In the genomic region with DNA sequence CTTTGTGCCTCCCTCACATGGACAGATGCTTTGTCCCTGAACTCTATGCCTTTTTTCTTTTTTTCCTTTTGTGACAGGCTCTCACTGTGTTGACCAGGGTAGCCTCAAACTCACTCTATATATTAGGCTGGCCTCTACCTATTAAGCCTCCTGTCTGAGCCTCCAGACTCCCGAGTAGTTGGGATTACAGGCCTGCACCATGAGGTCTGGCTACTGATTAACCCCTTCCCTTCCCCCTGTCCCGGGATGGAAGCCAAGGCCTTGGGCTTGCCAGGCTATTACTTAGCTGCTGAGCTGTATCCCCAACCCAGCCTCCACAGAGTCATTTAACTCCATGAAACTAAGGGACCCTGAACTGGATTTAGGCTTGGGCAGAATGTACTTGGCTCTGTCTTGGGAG, we compare ENCODE assay signal across 21 mouse cellular contexts. TPM values are rescaled to one million over a fixed set of nuclear protein-coding genes. Genes with fewer than 3 reads are reported as not detected.
DNase-seq lines count a peak whose midpoint lies in the region; ATAC-seq and TF ChIP-seq lines count a peak whose summit lies in the region.
"Had no signal": no experiment of that assay in that cellular context is flagged by ENCODE, and none has a peak within 500 bp of the region (broad histone marks: within the 10 kb centered on the region; RNA-seq: fewer than 3 reads in every experiment).

No protein-coding gene starts in this region.

- peak overlapping the region; percentile 78 for H3K27ac ChIP-seq in intestine, postnatal 0 days (ENCODE audit: low read depth, low read length)
- H3K27ac ChIP-seq in liver, embryonic 13.5 days = peak overlapping the region; percentile 63
- H3K27ac ChIP-seq: forebrain, embryonic 15.5 days; heart, adult 2 months; midbrain, embryonic 13.5 days; neural tube, embryonic 13.5 days had no signal

- H3K4me3 ChIP-seq in intestine, postnatal 0 days (ENCODE audit: low read depth, low read length) = no peak overlapping the region
- H3K4me3 ChIP-seq in liver, embryonic 13.5 days (replicated peaks) = no peak overlapping the region
- H3K4me3 ChIP-seq: forebrain, embryonic 15.5 days; heart, adult 2 months; midbrain, embryonic 13.5 days; neural tube, embryonic 13.5 days had no signal

- peak; percentile 50 for ATAC-seq in intestine, postnatal 0 days
- peak; percentile 47 for ATAC-seq in liver, embryonic 13.5 days (ENCODE audit: low read depth)
- ATAC-seq: forebrain, embryonic 15.5 days; midbrain, embryonic 13.5 days had no signal

- 0 out of 2 replicates have a peak, but pooled peaks cover 10% of the 10 kb centered on the region for H3K4me1 ChIP-seq in intestine, postnatal 0 days (replicated peaks; ENCODE audit: control insufficient read depth, insufficient read depth, low read length)
- peaks cover 24% of the 10 kb centered on the region for H3K4me1 ChIP-seq in liver, embryonic 13.5 days (replicated peaks)

- 0 out of 2 replicates have a peak overlapping the region, but pooled peaks have one; percentile 9 for H3K4me2 ChIP-seq in intestine, postnatal 0 days (replicated peaks; ENCODE audit: low read depth)
- H3K4me2 ChIP-seq in liver, embryonic 13.5 days = no peak overlapping the region
- H3K4me2 ChIP-seq: forebrain, embryonic 15.5 days; midbrain, embryonic 13.5 days; neural tube, embryonic 13.5 days had no signal

- WGBS in intestine, postnatal 0 days = 19% methylated on average over 2 of the region's 2 CpGs
- 56% methylated on average over 2 of the region's 2 CpGs for WGBS in liver, embryonic 13.5 days (ENCODE audit: insufficient replicate concordance)

- H3K27me3 ChIP-seq in intestine, postnatal 0 days (replicated peaks; ENCODE audit: control insufficient read depth, insufficient read depth, low read length) = no peaks in the 10 kb centered on the region
- H3K27me3 ChIP-seq in liver, embryonic 13.5 days = no peaks in the 10 kb centered on the region
- H3K27me3 ChIP-seq: forebrain, embryonic 15.5 days; midbrain, embryonic 13.5 days; neural tube, embryonic 13.5 days had no signal

- peaks cover 23% of the 10 kb centered on the region; the same call in 1 of the 2 replicates for H3K36me3 ChIP-seq in intestine, postnatal 0 days (ENCODE audit: control insufficient read depth, insufficient read depth)
- peaks cover 6% of the 10 kb centered on the region; the same call in 1 of the 2 replicates for H3K36me3 ChIP-seq in liver, embryonic 13.5 days

- DNase-seq in adipocyte (ENCODE audit: low spot score) = peak; percentile 56
- DNase-seq in kidney, postnatal 25 days = peak; percentile 85 to 92
- no peak for DNase-seq in liver, embryonic 13.5 days
- DNase-seq in lung, adult 18-20 months = no peak
- DNase-seq in embryo, embryonic 11 days = no peak
- DNase-seq in thymus, postnatal 25 days = no peak
- no peak for DNase-seq in right cerebral cortex, adult 2 months (ENCODE audit: low spot score in 2 of 2)
- DNase-seq: adrenal gland, postnatal 14 days; cerebellum, adult 11 months; cerebellum, postnatal 10 days; gastrocnemius, postnatal 25 days; heart, adult 2 months; heart, postnatal 4 days; lung, postnatal 10 days; right cerebral cortex, postnatal 25 days had no signal

- H3K9ac ChIP-seq in intestine, postnatal 0 days (ENCODE audit: low read depth, low read length) = no peak overlapping the region
- no peak overlapping the region for H3K9ac ChIP-seq in liver, embryonic 13.5 days
- H3K9ac ChIP-seq: forebrain, embryonic 15.5 days; midbrain, embryonic 13.5 days; neural tube, embryonic 13.5 days had no signal

- no peak for TF ChIP-seq CTCF in intestine, postnatal 0 days (IDR thresholded peaks at IDR 0.05; ENCODE audit: low read depth)

- no peaks in the 10 kb centered on the region for H3K9me3 ChIP-seq in intestine, postnatal 0 days (ENCODE audit: control insufficient read depth)
- no peaks in the 10 kb centered on the region for H3K9me3 ChIP-seq in liver, embryonic 13.5 days (replicated peaks)
- H3K9me3 ChIP-seq: forebrain, embryonic 15.5 days; midbrain, embryonic 13.5 days; neural tube, embryonic 13.5 days had no signal

RNA-seq across cellular contexts. Expression of gene Gm5741, which starts 2.6 kb away (rescaled TPM):
- polyA plus RNA-seq in intestine, postnatal 0 days (2015; fragmentation: Nextera tagmentation; extraction: Ambion mirVana) = 0.60 TPM in 1 of 2 replicates, not detected in the other
- not detected in 2 replicates for polyA plus RNA-seq in liver, embryonic 13.5 days (2015; fragmentation: Nextera tagmentation; extraction: Ambion mirVana)
- polyA plus RNA-seq: C2C12; heart, adult 2 months; heart, embryonic 14.5 days had no signal

RNA-seq across cellular contexts. Expression of gene Fbxw9, which starts 5.4 kb away (rescaled TPM):
- 22.1 and 25.8 TPM in 2 replicates for polyA plus RNA-seq in intestine, postnatal 0 days (2015; fragmentation: Nextera tagmentation; extraction: Ambion mirVana)
- polyA plus RNA-seq in liver, embryonic 13.5 days (2015; fragmentation: Nextera tagmentation; extraction: Ambion mirVana) = 8.7 and 9.0 TPM in 2 replicates

RNA-seq across cellular contexts. Expression of gene Dhps, which starts 6.3 kb away (rescaled TPM):
- 46.6 and 54.9 TPM in 2 replicates for polyA plus RNA-seq in intestine, postnatal 0 days (2015; fragmentation: Nextera tagmentation; extraction: Ambion mirVana)
- 41.2 and 42.9 TPM in 2 replicates for polyA plus RNA-seq in liver, embryonic 13.5 days (2015; fragmentation: Nextera tagmentation; extraction: Ambion mirVana)

RNA-seq across cellular contexts. Expression of gene Wdr83os, which starts 15.3 kb away (rescaled TPM):
- 93.1 and 93.6 TPM in 2 replicates for polyA plus RNA-seq in intestine, postnatal 0 days (2015; fragmentation: Nextera tagmentation; extraction: Ambion mirVana)
- polyA plus RNA-seq in liver, embryonic 13.5 days (2015; fragmentation: Nextera tagmentation; extraction: Ambion mirVana) = 69.1 and 70.5 TPM in 2 replicates

RNA-seq across cellular contexts. Expression of gene Wdr83, which starts 15.9 kb away (rescaled TPM):
- polyA plus RNA-seq in intestine, postnatal 0 days (2015; fragmentation: Nextera tagmentation; extraction: Ambion mirVana) = 23.0 and 25.5 TPM in 2 replicates
- 26.5 and 28.1 TPM in 2 replicates for polyA plus RNA-seq in liver, embryonic 13.5 days (2015; fragmentation: Nextera tagmentation; extraction: Ambion mirVana)

Comparison
In these comparisons a context has a peak if more than half of its experiments do, and no peak if none do; other contexts are left out.
1. DNase-seq: peak in adipocyte (single experiment) and kidney, postnatal 25 days (2 of 2); none in liver, embryonic 13.5 days (single experiment), lung, adult 18-20 months (0 of 2), embryo, embryonic 11 days (single experiment), thymus, postnatal 25 days (single experiment) and right cerebral cortex, adult 2 months (0 of 2).